Mouse (Mus musculus): ENCODE data around the gene Mrps34. TPM values are rescaled to one million over a fixed set of nuclear protein-coding genes. Genes with fewer than 3 reads are reported as not detected.

Gene Mrps34
- total RNA-seq, 2 experiments from 2014 or later = 74.3 to 78.9 TPM

GRCm38 (mm10) chr17:24878531-24878930 lies 16.4 kb upstream of the Mrps34 start:
- no peak for DNase-seq (ENCODE audit: extremely low spot score in 1 of 2, low spot score in 1 of 2)

- no peak for DNase-seq (ENCODE audit: extremely low spot score in 1 of 2, low spot score in 1 of 2)
These were observed 13.0 kb upstream of the Mrps34 start for GRCm38 (mm10) chr17:24881738-24882440.

- no peak for DNase-seq (ENCODE audit: extremely low spot score in 1 of 2, low spot score in 1 of 2)
These were observed 10.5 kb upstream of the Mrps34 start for GRCm38 (mm10) chr17:24884391-24884790.

GRCm38 (mm10) chr17:24885356-24886133 lies 9.4 kb upstream of the Mrps34 start:
- no peak for DNase-seq (ENCODE audit: extremely low spot score in 1 of 2, low spot score in 1 of 2)

- DNase-seq (ENCODE audit: extremely low spot score in 1 of 2, low spot score in 1 of 2) = peak; percentile 93
These were observed 8.6 kb upstream of the Mrps34 start, which contains the start of the genes Nubp2 and Spsb3 for GRCm38 (mm10) chr17:24886134-24886931. Gene Nubp2 (minus strand): TSS chr17:24886349. Gene Spsb3 (plus strand): TSS chr17:24886643.

- DNase-seq (ENCODE audit: extremely low spot score in 1 of 2, low spot score in 1 of 2) = no peak
These were observed 8.0 kb upstream of the Mrps34 start for GRCm38 (mm10) chr17:24886932-24887271.

- no peak for DNase-seq (ENCODE audit: extremely low spot score in 1 of 2, low spot score in 1 of 2)
These were observed 7.4 kb upstream of the Mrps34 start for GRCm38 (mm10) chr17:24887291-24888080.

- no peak for DNase-seq (ENCODE audit: extremely low spot score in 1 of 2, low spot score in 1 of 2)
These were observed 6.1 kb upstream of the Mrps34 start for GRCm38 (mm10) chr17:24888862-24889261.

GRCm38 (mm10) chr17:24890151-24891092 lies 4.5 kb upstream of the Mrps34 start:
- DNase-seq (ENCODE audit: extremely low spot score in 1 of 2, low spot score in 1 of 2) = no peak

- DNase-seq (ENCODE audit: extremely low spot score in 1 of 2, low spot score in 1 of 2) = no peak
These were observed 3.6 kb upstream of the Mrps34 start for GRCm38 (mm10) chr17:24891321-24891720.

- DNase-seq (ENCODE audit: extremely low spot score in 1 of 2, low spot score in 1 of 2) = no peak
These were observed 2.1 kb upstream of the Mrps34 start for GRCm38 (mm10) chr17:24892785-24893184.

GRCm38 (mm10) chr17:24893276-24893675 lies 1.6 kb upstream of the Mrps34 start:
- no peak for DNase-seq (ENCODE audit: extremely low spot score in 1 of 2, low spot score in 1 of 2)

- no peak for DNase-seq (ENCODE audit: extremely low spot score in 1 of 2, low spot score in 1 of 2)
These were observed 588 bp upstream of the Mrps34 start for GRCm38 (mm10) chr17:24894061-24894994.

GRCm38 (mm10) chr17:24895571-24896240 lies 790 bp downstream of the Mrps34 start:
- no peak for DNase-seq (ENCODE audit: extremely low spot score in 1 of 2, low spot score in 1 of 2)

GRCm38 (mm10) chr17:24896241-24896992 lies 1.5 kb downstream of the Mrps34 start, which contains the start of gene Nme3:
Gene Nme3 (plus strand): TSS chr17:24896500.
- DNase-seq (ENCODE audit: extremely low spot score in 1 of 2, low spot score in 1 of 2) = peak; percentile 64 to 75

GRCm38 (mm10) chr17:24896993-24897269 lies 2.0 kb downstream of the Mrps34 start:
- DNase-seq (ENCODE audit: extremely low spot score in 1 of 2, low spot score in 1 of 2) = no peak

- DNase-seq (ENCODE audit: extremely low spot score in 1 of 2, low spot score in 1 of 2) = no peak
These were observed 2.7 kb downstream of the Mrps34 start for GRCm38 (mm10) chr17:24897600-24897999.

All from layer of hippocampus, postnatal 25 days (tissue).